In genomic region chr2:121440834-121441605, GRCm38 (mm10) we compare ENCODE assay signal across 11 mouse cellular contexts.
"Had no signal": no experiment of that assay in that cellular context is flagged by ENCODE, and none has a peak within 500 bp of the region (broad histone marks: within the 10 kb centered on the region; RNA-seq: fewer than 3 reads in every experiment).

No protein-coding gene starts in this region.

- H3K27ac ChIP-seq: left cerebral cortex, adult 2 months; lung, embryonic 15.5 days; macrophage; neural tube, embryonic 13.5 days had no signal

- H3K4me3 ChIP-seq: left cerebral cortex, adult 2 months had no signal

- H3K9me3 ChIP-seq: lung, embryonic 15.5 days; megakaryocyte, embryonic 14.5 days; neural tube, embryonic 13.5 days had no signal

- ATAC-seq: midbrain, embryonic 16.5 days had no signal

- DNase-seq: kidney, adult 9 months; kidney, postnatal 14 days; lung, postnatal 14 days; right cerebral cortex, postnatal 4 days; thymus, postnatal 4 days had no signal
